ENCODE assay signal across 8 mouse cellular contexts in genomic region chr1:56971441-56971861, GRCm38 (mm10). TPM values are rescaled to one million over a fixed set of nuclear protein-coding genes. Genes with fewer than 3 reads are reported as not detected.
DNase-seq lines count a peak whose midpoint lies in the region; ATAC-seq and TF ChIP-seq lines count a peak whose summit lies in the region.

No protein-coding gene starts in this region.

- no peak overlapping the region for H3K27ac ChIP-seq in kidney, adult 2 months (ENCODE audit: insufficient read depth, low read depth, low read length)
- no peak overlapping the region for H3K27ac ChIP-seq in heart, embryonic 15.5 days
- H3K27ac ChIP-seq in liver, embryonic 13.5 days, result no peak overlapping the region
- no peak overlapping the region for H3K27ac ChIP-seq in stomach, embryonic 16.5 days (ENCODE audit: low read length)

- no peak overlapping the region for H3K9ac ChIP-seq in heart, embryonic 15.5 days
- no peak overlapping the region for H3K9ac ChIP-seq in liver, embryonic 13.5 days
- H3K9ac ChIP-seq in stomach, embryonic 16.5 days (ENCODE audit: low read length), result peak overlapping the region; percentile 29; the same call in 1 of the 2 replicates

- under 1% methylated on average over 29 of the region's 29 CpGs for WGBS in kidney, adult 2 months
- WGBS in heart, embryonic 15.5 days, result under 1% methylated on average over 29 of the region's 29 CpGs
- WGBS in liver, embryonic 13.5 days (ENCODE audit: insufficient replicate concordance), result 0% methylated on average over 29 of the region's 29 CpGs
- WGBS in stomach, embryonic 16.5 days, result 0% methylated on average over 29 of the region's 29 CpGs

- intact Hi-C loops in left cerebral cortex, postnatal 4 days (cut with DNase I), result no loop called here

- no peaks in the 10 kb centered on the region for H3K36me3 ChIP-seq in kidney, adult 2 months (ENCODE audit: control insufficient read depth, insufficient read depth, low read length)
- no peaks in the 10 kb centered on the region for H3K36me3 ChIP-seq in heart, embryonic 15.5 days
- no peaks in the 10 kb centered on the region for H3K36me3 ChIP-seq in liver, embryonic 13.5 days
- no peaks in the 10 kb centered on the region for H3K36me3 ChIP-seq in stomach, embryonic 16.5 days (ENCODE audit: control insufficient read depth, insufficient read depth, low read length)

- H3K27me3 ChIP-seq in kidney, adult 2 months (replicated peaks; ENCODE audit: control insufficient read depth, insufficient read depth, low read length), result peaks cover 5% of the 10 kb centered on the region; the same call in 1 of the 2 replicates
- peaks cover 68% of the 10 kb centered on the region for H3K27me3 ChIP-seq in heart, embryonic 15.5 days
- H3K27me3 ChIP-seq in liver, embryonic 13.5 days, result peaks cover 84% of the 10 kb centered on the region
- H3K27me3 ChIP-seq in stomach, embryonic 16.5 days (ENCODE audit: control insufficient read depth, insufficient read depth, low read length), result peaks cover 38% of the 10 kb centered on the region

- ATAC-seq in heart, embryonic 15.5 days (replicated peaks; ENCODE audit: insufficient number of reproducible peaks, insufficient read depth, low FRiP score, low read depth), result no peak
- no peak for ATAC-seq in liver, embryonic 13.5 days (ENCODE audit: low read depth)
- no peak for ATAC-seq in stomach, embryonic 16.5 days (ENCODE audit: insufficient read depth, low FRiP score)

- H3K9me3 ChIP-seq in heart, embryonic 15.5 days (replicated peaks), result no peaks in the 10 kb centered on the region
- H3K9me3 ChIP-seq in liver, embryonic 13.5 days (replicated peaks), result no peaks in the 10 kb centered on the region
- no peaks in the 10 kb centered on the region for H3K9me3 ChIP-seq in stomach, embryonic 16.5 days (replicated peaks; ENCODE audit: control insufficient read depth, low read length)

- peak overlapping the region; percentile 78 for H3K4me3 ChIP-seq in kidney, adult 2 months (ENCODE audit: insufficient read depth, low read depth, low read length)
- H3K4me3 ChIP-seq in heart, embryonic 15.5 days, result peak overlapping the region; percentile 69
- peak overlapping the region; percentile 62 for H3K4me3 ChIP-seq in liver, embryonic 13.5 days (replicated peaks)
- H3K4me3 ChIP-seq in stomach, embryonic 16.5 days (replicated peaks; ENCODE audit: low read length), result peak overlapping the region; percentile 84

- peaks cover 7% of the 10 kb centered on the region; the same call in 1 of the 2 replicates for H3K4me1 ChIP-seq in kidney, adult 2 months (ENCODE audit: control insufficient read depth, insufficient read depth, low read length)
- peaks cover 35% of the 10 kb centered on the region for H3K4me1 ChIP-seq in heart, embryonic 15.5 days (replicated peaks)
- H3K4me1 ChIP-seq in liver, embryonic 13.5 days (replicated peaks), result peaks cover 9% of the 10 kb centered on the region; the same call in 1 of the 2 replicates
- peaks cover 23% of the 10 kb centered on the region for H3K4me1 ChIP-seq in stomach, embryonic 16.5 days (ENCODE audit: control insufficient read depth, insufficient read depth, low read length)

- peak; percentile 24 for DNase-seq in kidney, adult 2 months
- DNase-seq in kidney, adult 11 months, result no peak
- DNase-seq in adrenal gland, adult 8-10 months, result peak; percentile 29
- no peak for DNase-seq in liver, embryonic 13.5 days
- DNase-seq in left cerebral cortex, postnatal 4 days, result no peak
- no peak for DNase-seq in frontal cortex, postnatal 14 days (ENCODE audit: low spot score in 2 of 2)

- TF ChIP-seq CTCF in kidney, adult 2 months (conservative IDR thresholded peaks at IDR 0.05; ENCODE audit: insufficient read depth, insufficient read length, low read depth, low read length), result no peak

- peak overlapping the region; percentile 92 for H3K4me2 ChIP-seq in heart, embryonic 15.5 days
- peak overlapping the region; percentile 76 for H3K4me2 ChIP-seq in liver, embryonic 13.5 days
- peak overlapping the region; percentile 97 for H3K4me2 ChIP-seq in stomach, embryonic 16.5 days (ENCODE audit: low read depth, low read length)

- TF ChIP-seq POLR2A in kidney, adult 2 months (IDR thresholded peaks at IDR 0.05; ENCODE audit: low read depth, low read length), result no peak

RNA-seq across cellular contexts. Expression of gene Satb2, which starts 7.0 kb away (rescaled TPM):
- 4.7 and 5.4 TPM in 2 replicates for polyA plus RNA-seq in kidney, adult 2 months (2012; rRNA removed)
- 1 to 10 TPM; 1.9 to 3.2 (median 2.4) TPM for total RNA-seq in adrenal gland, adult 8-10 months (2022)
- polyA plus RNA-seq in heart, embryonic 15.5 days (2015; fragmentation: Nextera tagmentation; extraction: Ambion mirVana), result 0.10 and 0.18 TPM in 2 replicates
- 0.03 and 0.05 TPM in 2 replicates for polyA plus RNA-seq in liver, embryonic 13.5 days (2015; fragmentation: Nextera tagmentation; extraction: Ambion mirVana)
- 0.31 and 0.32 TPM in 2 replicates for polyA plus RNA-seq in stomach, embryonic 16.5 days (2015; fragmentation: Nextera tagmentation; extraction: Ambion mirVana)
- 100 to 1,000 TPM; 265 to 341 TPM for total RNA-seq in left cerebral cortex, postnatal 4 days (2021)

Comparison
In these comparisons a context has a peak if more than half of its experiments do, and no peak if none do; other contexts are left out.
1. DNase-seq: peak in kidney, adult 2 months (single experiment) and adrenal gland, adult 8-10 months (single experiment); none in kidney, adult 11 months (single experiment), liver, embryonic 13.5 days (single experiment), left cerebral cortex, postnatal 4 days (single experiment) and frontal cortex, postnatal 14 days (0 of 2).
2. Peak in every context shown above with its lines, with median percentiles within 50 percentile points of each other: H3K4me3 ChIP-seq and H3K4me2 ChIP-seq.